Mouse (Mus musculus): ENCODE results near the gene Zfp385b.

The Zfp385b gene

GRCm38 (mm10) chr2:77515654-77516053 is 303.8 kb downstream of the Zfp385b start:
- DNase-seq (ENCODE audit: low spot score), result no peak

- DNase-seq (ENCODE audit: low spot score), result no peak
These were observed 304.4 kb downstream of the Zfp385b start for GRCm38 (mm10) chr2:77515011-77515410.

GRCm38 (mm10) chr2:77514476-77514875 is 305.0 kb downstream of the Zfp385b start:
- no peak for DNase-seq (ENCODE audit: low spot score)

- DNase-seq (ENCODE audit: low spot score), result no peak
These were observed 310.7 kb downstream of the Zfp385b start for GRCm38 (mm10) chr2:77508731-77509130.

GRCm38 (mm10) chr2:77506308-77506707 is 313.1 kb downstream of the Zfp385b start:
- DNase-seq (ENCODE audit: low spot score), result no peak

GRCm38 (mm10) chr2:77505614-77506013 is 313.8 kb downstream of the Zfp385b start:
- DNase-seq (ENCODE audit: low spot score), result no peak

GRCm38 (mm10) chr2:77503674-77504351 is 315.6 kb downstream of the Zfp385b start:
- DNase-seq (ENCODE audit: low spot score), result no peak

GRCm38 (mm10) chr2:77503217-77503616 is 316.2 kb downstream of the Zfp385b start:
- DNase-seq (ENCODE audit: low spot score), result no peak

- DNase-seq (ENCODE audit: low spot score), result no peak
These were observed 317.0 kb downstream of the Zfp385b start for GRCm38 (mm10) chr2:77502458-77502857.

GRCm38 (mm10) chr2:77500480-77500879 is 319.0 kb downstream of the Zfp385b start:
- no peak for DNase-seq (ENCODE audit: low spot score)

GRCm38 (mm10) chr2:77498379-77498778 is 321.1 kb downstream of the Zfp385b start:
- DNase-seq (ENCODE audit: low spot score), result no peak

- DNase-seq (ENCODE audit: low spot score), result no peak
These were observed 321.5 kb downstream of the Zfp385b start for GRCm38 (mm10) chr2:77497942-77498341.

- no peak for DNase-seq (ENCODE audit: low spot score)
These were observed 323.4 kb downstream of the Zfp385b start for GRCm38 (mm10) chr2:77496071-77496470.

- DNase-seq (ENCODE audit: low spot score), result no peak
These were observed 324.1 kb downstream of the Zfp385b start for GRCm38 (mm10) chr2:77495344-77495743.

GRCm38 (mm10) chr2:77493695-77494094 is 325.7 kb downstream of the Zfp385b start:
- no peak for DNase-seq (ENCODE audit: low spot score)

- DNase-seq (ENCODE audit: low spot score), result no peak
These were observed 332.3 kb downstream of the Zfp385b start for GRCm38 (mm10) chr2:77487151-77487550.

GRCm38 (mm10) chr2:77481274-77481673 is 338.2 kb downstream of the Zfp385b start:
- no peak for DNase-seq (ENCODE audit: low spot score)

GRCm38 (mm10) chr2:77477536-77477935 is 341.9 kb downstream of the Zfp385b start:
- DNase-seq (ENCODE audit: low spot score), result no peak

GRCm38 (mm10) chr2:77476444-77476843 is 343.0 kb downstream of the Zfp385b start:
- no peak for DNase-seq (ENCODE audit: low spot score)

- DNase-seq (ENCODE audit: low spot score), result no peak
These were observed 347.1 kb downstream of the Zfp385b start for GRCm38 (mm10) chr2:77472254-77472837.

GRCm38 (mm10) chr2:77470716-77471115 is 348.7 kb downstream of the Zfp385b start:
- no peak for DNase-seq (ENCODE audit: low spot score)

- DNase-seq (ENCODE audit: low spot score), result no peak
These were observed 358.0 kb downstream of the Zfp385b start for GRCm38 (mm10) chr2:77461413-77461812.

- no peak for DNase-seq (ENCODE audit: low spot score)
These were observed 359.4 kb downstream of the Zfp385b start for GRCm38 (mm10) chr2:77460011-77460410.

GRCm38 (mm10) chr2:77458431-77458830 is 361.0 kb downstream of the Zfp385b start:
- DNase-seq (ENCODE audit: low spot score), result no peak
